Mouse (Mus musculus) testis, adult 2 months (tissue): ENCODE measurements around the gene Thoc3.

Experiments used
- CTCF ChIP-seq: fragments of 200-500 bp; IDR thresholded peaks from 2 replicates; pipeline ENCODE4 v1.5.1; 2012; ENCODE audit warnings: low read depth, mild to moderate bottlenecking, inconsistent platforms, low read length, moderate library complexity; ENCODE audit not compliant: control insufficient read depth, insufficient read depth, insufficient replicate concordance
- POLR2A ChIP-seq: fragments of 200-500 bp; IDR thresholded peaks from 2 replicates; pipeline ENCODE4 v1.6.1; 2012; ENCODE audit warnings: low read depth, mild to moderate bottlenecking, inconsistent platforms, low read length, moderate library complexity; ENCODE audit not compliant: control insufficient read depth

GRCm38 (mm10) chr13:54474996-54475395 lies 6.3 kb upstream of the Thoc3 start:
- TF ChIP-seq CTCF (no peak), POLR2A (no peak)
